Mouse (Mus musculus) lung, postnatal 36 days (tissue): ENCODE results near the gene Ccdc17.

ENCODE experiments used
- DNase-seq: peaks from one replicate; pipeline ENCODE4 v3.0.0; 2022; ENCODE audit warnings: mixed read lengths

The Ccdc17 gene

DNA sequence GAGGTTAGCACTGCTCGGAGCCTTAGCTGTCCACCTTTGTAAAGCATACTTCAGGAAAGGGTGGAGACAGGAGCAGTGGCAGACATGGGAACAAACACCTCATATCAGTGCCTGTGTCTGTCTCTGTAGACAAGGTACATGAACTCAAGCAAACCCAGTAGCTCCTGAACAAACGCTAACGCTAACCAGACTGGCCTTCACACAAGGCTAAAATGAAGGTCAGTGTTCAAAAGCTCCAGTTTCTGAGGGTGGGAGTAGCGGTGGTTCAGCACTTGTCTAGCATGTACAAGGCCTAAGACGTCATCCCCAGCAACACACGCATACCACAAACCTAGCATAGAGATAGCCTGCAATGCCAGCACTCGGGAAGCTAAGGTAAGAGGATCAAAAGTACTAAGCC, 49.2 kb downstream of the Ccdc17 start:
- DNase-seq: no peak

DNA sequence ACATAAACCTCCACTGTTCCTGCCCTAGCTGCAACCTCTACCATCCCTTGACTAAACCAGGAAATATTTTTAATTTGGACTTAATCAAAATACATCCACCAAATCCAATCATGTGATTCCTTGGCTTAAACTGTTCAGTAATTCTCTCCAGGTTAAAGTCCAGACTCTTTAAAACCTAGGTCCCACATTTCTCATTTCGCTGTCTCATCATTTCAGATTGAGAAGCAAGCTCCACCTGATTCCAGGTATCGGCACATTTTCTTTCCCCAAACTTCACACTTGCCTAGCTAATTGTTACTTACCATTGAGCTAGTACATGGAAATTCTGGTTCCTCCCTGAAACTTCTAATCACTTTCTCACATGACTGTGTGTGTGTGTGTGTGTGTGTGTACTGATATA, 53.0 kb downstream of the Ccdc17 start:
- no peak for DNase-seq
